Mouse (Mus musculus) intestine, embryonic 14.5 days (tissue): ENCODE measurements around the gene A030014E15Rik. TPM values are rescaled to one million over a fixed set of nuclear protein-coding genes. Genes with fewer than 3 reads are reported as not detected.
"Not testable (repeated sequence)": the region's sequence is repeated elsewhere in the genome, so short reads cannot be mapped to it uniquely, and the experiment has no call there.

Experiments used
- ATAC-seq: fragments of 200-750 bp; cut with Nextera tagmentation; replicated peaks from 2 replicates; pipeline ENCODE4 v1.8.0; 2017; ENCODE audit warnings: low read depth, moderate number of reproducible peaks, moderate TSS enrichment, moderate library complexity; ENCODE audit not compliant: low FRiP score, low TSS enrichment
- DNase-seq: peaks from one replicate; pipeline ENCODE4 v3.0.0-alpha.2; 2018; ENCODE audit warnings: low spot score
- H3K27ac ChIP-seq: fragments of 300-500 bp; sonication (generic); 2 replicates; pipeline ENCODE4 v1.5.1; 2014; ENCODE audit warnings: low read depth, mild to moderate bottlenecking, control low read depth
- H3K27me3 ChIP-seq: fragments of 300-500 bp; sonication (generic); replicated peaks from 2 replicates; pipeline ENCODE4 v1.6.1; 2014; ENCODE audit warnings: low read length, control low read depth; ENCODE audit not compliant: control insufficient read depth, insufficient read depth
- H3K36me3 ChIP-seq: fragments of 300-500 bp; sonication (generic); 2 replicates; pipeline ENCODE4 v1.6.1; 2014; ENCODE audit warnings: low read length, control low read depth; ENCODE audit not compliant: control insufficient read depth, insufficient read depth
- H3K4me1 ChIP-seq: fragments of 300-500 bp; sonication (generic); replicated peaks from 2 replicates; pipeline ENCODE4 v1.6.1; 2014; ENCODE audit warnings: low read length, control low read depth, mixed read lengths; ENCODE audit not compliant: control insufficient read depth, insufficient read depth
- H3K4me2 ChIP-seq: fragments of 300-500 bp; sonication (generic); 2 replicates; pipeline ENCODE4 v1.6.1; 2014; ENCODE audit warnings: low read length
- H3K4me3 ChIP-seq: fragments of 300-500 bp; sonication (generic); 2 replicates; pipeline ENCODE4 v1.5.1; 2014; ENCODE audit warnings: low read depth, low read length, control low read depth, mixed read lengths
- H3K9ac ChIP-seq: fragments of 300-500 bp; sonication (generic); 2 replicates; pipeline ENCODE4 v1.6.1; 2014; ENCODE audit warnings: mild to moderate bottlenecking, low read length
- H3K9me3 ChIP-seq: fragments of 300-500 bp; sonication (generic); 2 replicates; pipeline ENCODE4 v1.6.1; 2016; ENCODE audit warnings: low read length, control low read depth; ENCODE audit not compliant: control insufficient read depth
- WGBS: fragments of 180-500 bp; shearing (Covaris S2); extraction: QIAGEN DNeasy Blood & Tissue Kit; methylation state at CpG from one replicate; pipeline ENCODE4 v1.1.7; 2014; 5-methylcytosine and 5-hydroxymethylcytosine counted together
- polyA plus RNA-seq: library from polyadenylated mRNA; unstranded; fragments of >200 nt; fragmentation: Nextera tagmentation; extraction: Ambion mirVana; gene quantifications from 2 replicates; pipeline ENCODE4 v1.2.1, GENCODE M21; 2014

A030014E15Rik gene
- polyA plus RNA-seq, 1 experiment from 2014 or later = not detected

- not testable (repeated sequence) for H3K4me3 ChIP-seq, H3K27me3 ChIP-seq, H3K9ac ChIP-seq, DNase-seq, ATAC-seq, H3K27ac ChIP-seq, H3K4me1 ChIP-seq, H3K36me3 ChIP-seq, H3K4me2 ChIP-seq, H3K9me3 ChIP-seq
- 84% methylated on average over 2 of the region's 3 CpGs for WGBS
Observed at GRCm38 (mm10) chr1:82930558-82930957, 5.8 kb downstream of the A030014E15Rik start.

DNA sequence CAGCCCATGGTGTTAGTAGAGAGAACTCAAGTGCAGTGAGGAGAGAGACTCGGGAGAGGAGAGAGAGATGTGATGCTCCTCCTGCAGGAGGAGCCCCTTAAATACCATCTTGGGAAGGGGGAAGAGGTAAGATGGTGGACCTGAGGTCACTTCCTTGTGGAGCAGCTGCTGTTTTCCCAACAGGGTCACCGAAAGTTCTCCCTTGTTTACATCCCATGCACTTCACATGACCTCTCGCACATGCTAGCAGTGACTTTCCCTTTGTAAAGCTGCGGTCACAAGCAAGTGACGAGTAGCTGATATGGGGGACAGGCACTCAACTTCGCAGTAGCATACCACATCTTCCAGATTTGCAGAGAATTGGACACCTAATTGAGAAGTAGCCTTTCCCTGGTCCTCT is 6.6 kb downstream of the A030014E15Rik start, which contains the start of gene Gm6217:
Gm6217 (minus strand) TSS at position 74 of the 400 bp plus-strand sequence.
- H3K9me3 ChIP-seq, H3K27ac ChIP-seq, H3K27me3 ChIP-seq, DNase-seq, H3K4me3 ChIP-seq, H3K36me3 ChIP-seq, ATAC-seq, H3K4me2 ChIP-seq, H3K4me1 ChIP-seq, H3K9ac ChIP-seq: not testable (repeated sequence)
- no CpG with 5 or more reads among the region's 6 CpGs for WGBS

GRCm38 (mm10) chr1:82938666-82939065 is 13.9 kb downstream of the A030014E15Rik start:
- Histone ChIP-seq H3K4me1 (no peaks in the 10 kb centered on the region), H3K27me3 (no peaks in the 10 kb centered on the region), H3K9me3 (peaks cover 4% of the 10 kb centered on the region; the same call in 1 of the 2 replicates), H3K9ac (no peak overlapping the region), H3K36me3 (no peaks in the 10 kb centered on the region), H3K27ac (no peak overlapping the region), H3K4me2 (no peak overlapping the region), H3K4me3 (no peak overlapping the region)
- 94% methylated on average over 5 of the region's 5 CpGs for WGBS
- DNase-seq (no peak), ATAC-seq (no peak)

DNA sequence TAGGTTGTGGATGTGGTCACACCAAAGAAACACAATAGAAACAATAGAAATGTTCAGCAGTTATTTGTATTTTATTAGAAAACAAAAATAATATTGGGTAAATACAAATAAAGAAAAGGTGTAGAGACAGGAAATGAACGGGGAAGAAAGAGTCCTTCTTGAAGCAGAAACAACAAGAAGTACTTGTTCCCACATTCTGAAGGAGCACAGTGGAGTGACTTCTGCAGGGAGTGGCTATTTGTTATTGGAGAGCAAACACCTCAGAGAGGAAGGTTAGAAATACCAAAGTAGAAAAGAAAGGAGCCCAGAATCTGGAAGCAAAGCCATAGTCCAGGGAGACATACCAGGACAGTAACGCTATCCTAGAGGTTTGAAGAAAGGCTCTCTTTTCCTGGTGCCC is 17.8 kb downstream of the A030014E15Rik start:
- not testable (repeated sequence) for H3K4me2 ChIP-seq, H3K36me3 ChIP-seq, H3K9ac ChIP-seq, H3K4me3 ChIP-seq, H3K27me3 ChIP-seq, H3K9me3 ChIP-seq, DNase-seq, H3K4me1 ChIP-seq, H3K27ac ChIP-seq, ATAC-seq
- 85% methylated on average over 1 of the region's 2 CpGs for WGBS

DNA sequence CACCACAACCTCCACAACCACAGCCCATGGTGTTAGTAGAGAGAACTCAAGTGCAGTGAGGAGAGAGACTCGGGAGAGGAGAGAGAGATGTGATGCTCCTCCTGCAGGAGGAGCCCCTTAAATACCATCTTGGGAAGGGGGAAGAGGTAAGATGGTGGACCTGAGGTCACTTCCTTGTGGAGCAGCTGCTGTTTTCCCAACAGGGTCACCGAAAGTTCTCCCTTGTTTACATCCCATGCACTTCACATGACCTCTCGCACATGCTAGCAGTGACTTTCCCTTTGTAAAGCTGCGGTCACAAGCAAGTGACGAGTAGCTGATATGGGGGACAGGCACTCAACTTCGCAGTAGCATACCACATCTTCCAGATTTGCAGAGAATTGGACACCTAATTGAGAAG is 18.6 kb downstream of the A030014E15Rik start, which contains the start of gene A030003K21Rik:
A030003K21Rik (minus strand) TSS at position 94 of the 400 bp plus-strand sequence.
- not testable (repeated sequence) for H3K36me3 ChIP-seq, ATAC-seq, H3K9me3 ChIP-seq, H3K4me1 ChIP-seq, H3K27ac ChIP-seq, DNase-seq, H3K4me3 ChIP-seq, H3K27me3 ChIP-seq, H3K9ac ChIP-seq, H3K4me2 ChIP-seq
- no CpG with 5 or more reads among the region's 6 CpGs for WGBS

DNA sequence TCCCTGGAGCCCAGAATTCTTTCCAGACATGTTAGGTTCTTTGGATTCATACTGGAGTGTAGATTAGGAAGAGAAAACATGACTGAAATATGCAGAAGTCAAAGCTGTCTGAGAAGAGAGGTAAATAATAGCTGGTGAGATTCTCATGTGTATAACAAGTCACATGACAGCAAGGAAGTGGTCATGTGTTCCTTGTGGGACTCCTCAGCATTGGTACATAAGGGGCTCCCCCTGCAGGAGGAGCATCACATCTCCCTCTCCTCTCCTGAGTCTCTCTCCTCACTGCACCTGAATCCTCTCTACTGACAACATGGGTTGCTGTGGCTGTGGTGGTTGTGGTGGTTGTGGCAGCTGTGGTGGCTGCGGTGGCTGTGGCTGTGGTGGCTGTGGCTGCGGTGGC is 21.3 kb downstream of the A030014E15Rik start:
- H3K9me3 ChIP-seq, DNase-seq, H3K9ac ChIP-seq, H3K27me3 ChIP-seq, H3K36me3 ChIP-seq, H3K4me3 ChIP-seq, H3K4me1 ChIP-seq, ATAC-seq, H3K4me2 ChIP-seq, H3K27ac ChIP-seq: not testable (repeated sequence)
- WGBS = 88% methylated on average over 1 of the region's 2 CpGs

GRCm38 (mm10) chr1:82948601-82949000 is 23.9 kb downstream of the A030014E15Rik start:
- ATAC-seq = no peak

DNA sequence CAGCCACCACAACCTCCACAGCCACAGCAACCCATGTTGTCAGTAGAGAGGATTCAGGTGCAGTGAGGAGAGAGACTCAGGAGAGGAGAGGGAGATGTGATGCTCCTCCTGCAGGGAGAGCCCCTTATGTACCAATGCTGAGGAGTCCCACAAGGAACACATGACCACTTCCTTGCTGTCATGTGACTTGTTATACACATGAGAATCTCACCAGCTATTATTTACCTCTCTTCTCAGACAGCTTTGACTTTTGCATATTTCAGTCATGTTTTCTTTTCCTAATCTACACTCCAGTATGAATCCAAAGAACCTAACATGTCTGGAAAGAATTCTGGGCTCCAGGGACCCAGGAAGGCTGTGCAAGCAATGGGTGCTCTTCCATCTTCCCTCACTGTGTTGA is 31.2 kb downstream of the A030014E15Rik start, which contains the start of gene Gm7544:
Gm7544 (minus strand) TSS at position 101 of the 400 bp plus-strand sequence.
- ATAC-seq, H3K9ac ChIP-seq, H3K27me3 ChIP-seq, H3K9me3 ChIP-seq, H3K36me3 ChIP-seq, H3K4me2 ChIP-seq, H3K4me3 ChIP-seq, H3K4me1 ChIP-seq, DNase-seq, H3K27ac ChIP-seq: not testable (repeated sequence)

More at GRCm38 (mm10) chr1:82948601-82949000, 23.9 kb downstream of the A030014E15Rik start:
- Histone ChIP-seq H3K4me3 (no peak overlapping the region), H3K27ac (no peak overlapping the region), H3K27me3 (no peaks in the 10 kb centered on the region), H3K4me2 (no peak overlapping the region), H3K4me1 (no peaks in the 10 kb centered on the region), H3K36me3 (no peaks in the 10 kb centered on the region), H3K9ac (no peak overlapping the region), H3K9me3 (no peaks in the 10 kb centered on the region)
- DNase-seq = no peak
- 86% methylated on average over 2 of the region's 2 CpGs for WGBS

- ATAC-seq = no peak
Observed at GRCm38 (mm10) chr1:82959870-82960385, 35.2 kb downstream of the A030014E15Rik start, which contains the start of gene Gm47955. Gm47955 (plus strand) TSS chr1:82960286.

More at GRCm38 (mm10) chr1:82959870-82960385, 35.2 kb downstream of the A030014E15Rik start, which contains the start of gene Gm47955:
- Histone ChIP-seq H3K27me3 (no peaks in the 10 kb centered on the region), H3K9ac (no peak within 1 kb of the TSS), H3K4me1 (no peaks in the 10 kb centered on the region), H3K36me3 (no peaks in the 10 kb centered on the region), H3K4me3 (no peak within 1 kb of the TSS), H3K4me2 (no peak within 1 kb of the TSS), H3K27ac (no peak within 1 kb of the TSS), H3K9me3 (no peaks in the 10 kb centered on the region)
- DNase-seq = no peak
- WGBS = 83% methylated on average over 11 of the region's 11 CpGs
